Mouse (Mus musculus) right cerebral cortex, postnatal 4 days (tissue): ENCODE results near the gene Pdf.
"Not testable (repeated sequence)": the region's sequence is repeated elsewhere in the genome, so short reads cannot be mapped to it uniquely, and the experiment has no call there.

Source experiments
- DNase-seq: peaks from one replicate; pipeline ENCODE4 v3.0.0-alpha.2; 2022

Pdf gene

DNA sequence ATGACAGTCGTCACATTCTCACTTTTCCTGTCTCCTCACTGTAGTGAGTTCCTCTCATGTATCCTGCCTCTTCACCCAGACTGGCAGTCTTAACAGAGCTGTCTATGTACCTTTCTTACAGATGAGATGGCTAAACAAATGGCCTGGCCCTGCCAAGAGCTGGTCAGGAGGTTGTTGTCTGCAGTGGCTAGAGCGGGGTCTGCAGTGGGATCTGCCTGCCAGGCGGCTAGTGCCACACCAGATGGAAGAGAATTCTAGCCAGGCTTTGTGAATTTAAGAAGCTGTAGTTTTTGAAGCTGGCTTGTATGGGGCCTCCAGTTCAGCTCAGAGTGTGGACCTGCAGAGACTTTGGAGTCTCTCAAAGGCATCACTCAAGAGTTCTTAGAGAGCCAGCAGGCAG, 12.8 kb downstream of the Pdf start:
- DNase-seq = no peak

DNA sequence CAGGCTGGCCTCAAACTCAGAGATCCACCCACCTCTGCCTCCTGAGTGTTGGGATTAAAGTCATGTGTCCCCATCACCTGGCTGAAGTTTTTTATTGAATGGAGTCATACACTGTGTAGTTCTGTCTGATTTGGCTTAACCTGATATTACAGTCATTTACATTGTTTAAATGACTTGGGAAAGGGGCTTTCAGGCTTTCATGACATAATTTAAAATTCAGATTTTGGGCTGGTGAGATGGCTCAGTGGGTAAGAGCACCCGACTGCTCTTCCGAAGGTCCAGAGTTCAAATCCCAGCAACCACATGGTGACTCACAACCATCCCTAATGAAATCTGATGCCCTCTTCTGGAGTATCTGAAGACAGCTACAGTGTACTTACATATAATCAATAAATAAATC, 14.8 kb downstream of the Pdf start:
- not testable (repeated sequence) for DNase-seq

DNA sequence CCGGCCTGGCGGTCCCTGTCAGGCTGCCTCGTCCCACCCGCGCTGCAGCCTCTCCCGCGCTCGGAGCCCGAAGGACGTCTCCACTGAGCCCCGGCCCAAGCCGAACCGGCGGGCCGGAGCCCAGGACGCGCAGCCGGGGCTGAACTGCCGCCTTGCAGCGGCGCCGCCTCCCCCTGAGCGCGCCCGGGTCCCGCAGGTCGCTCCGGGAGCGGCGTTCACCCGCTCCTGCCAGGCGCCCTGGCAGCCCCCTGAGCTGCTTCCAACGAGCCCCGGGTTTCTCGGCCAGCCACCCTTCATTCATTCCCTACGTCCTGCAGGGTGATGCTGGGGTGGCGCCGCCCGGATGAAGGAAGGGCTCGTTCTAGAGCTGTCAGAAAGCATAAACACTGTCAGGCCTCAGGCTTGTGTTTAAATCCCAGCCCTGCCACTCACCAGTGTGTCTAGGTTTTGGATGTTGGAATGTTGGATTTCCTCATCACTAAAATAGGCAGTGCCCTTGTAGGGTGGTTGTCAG, 16.8 kb downstream of the Pdf start:
- DNase-seq = no peak

DNA sequence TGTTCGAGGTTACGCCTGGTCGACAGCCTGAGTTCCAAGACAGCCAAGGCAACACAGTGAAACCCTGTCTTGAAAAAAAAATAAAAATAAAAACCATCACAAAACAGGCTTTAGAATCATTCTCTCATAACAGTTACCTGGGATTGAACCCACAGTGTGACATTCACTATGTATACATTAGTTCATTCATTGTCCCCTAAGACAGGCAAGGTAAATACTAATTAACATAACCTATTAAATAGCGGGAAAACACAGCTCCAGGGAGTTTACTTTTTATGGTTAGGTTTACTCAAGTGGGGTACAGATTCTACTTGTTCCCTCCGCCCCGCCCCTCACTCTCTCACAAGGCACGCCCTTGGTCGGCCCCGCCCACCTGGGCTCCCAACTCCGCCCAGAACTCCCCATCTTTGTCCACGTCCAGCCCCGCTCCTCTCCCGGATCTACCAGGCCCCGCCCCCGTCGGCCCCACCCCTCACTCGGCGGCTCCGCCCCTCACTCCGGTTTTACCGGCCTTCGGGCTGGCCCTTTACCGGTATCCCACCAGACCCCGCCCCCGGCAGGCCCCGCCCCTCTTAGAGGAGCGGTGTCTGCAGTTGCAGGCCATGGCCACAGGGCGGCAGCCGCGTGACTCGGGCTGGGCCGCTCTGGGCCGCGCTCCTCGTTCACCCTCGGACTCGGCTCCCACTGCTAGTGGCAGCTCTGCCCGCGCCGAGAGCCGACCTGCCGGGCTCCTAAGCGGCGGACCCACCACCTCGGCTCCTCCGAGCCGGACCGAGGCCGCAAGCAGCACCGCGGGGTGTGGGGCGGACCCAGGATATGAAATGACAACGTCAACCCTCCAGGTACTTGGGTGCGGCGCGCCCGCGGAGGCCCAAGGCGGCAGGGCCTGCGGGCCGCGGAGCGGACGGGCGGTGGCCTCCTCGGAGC, 17.5 kb downstream of the Pdf start, which contains the start of gene Vps4a:
Gene Vps4a, plus strand, starts transcription at position 573 of the 927 bp plus-strand sequence.
- peak; percentile 94 for DNase-seq

DNA sequence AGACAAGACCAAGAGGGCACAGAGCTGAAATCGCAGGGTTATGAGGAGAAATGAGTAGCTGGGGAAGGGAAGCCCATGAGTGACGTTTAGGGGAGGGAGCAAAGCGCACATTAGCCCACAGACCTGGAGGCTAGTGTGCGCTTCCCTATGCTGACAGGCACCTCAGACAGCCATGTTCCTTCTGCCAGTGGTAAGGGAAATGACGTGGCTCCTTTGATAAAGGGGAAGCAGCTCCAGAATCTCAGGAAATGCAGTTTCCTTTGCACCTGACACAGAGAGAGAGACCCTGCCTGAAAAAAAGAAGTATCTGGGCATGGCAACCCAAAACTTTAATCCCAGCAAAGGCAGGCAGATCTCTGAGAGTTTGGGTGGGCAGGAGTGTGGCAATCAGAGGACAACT, 18.4 kb downstream of the Pdf start:
- no peak for DNase-seq

DNA sequence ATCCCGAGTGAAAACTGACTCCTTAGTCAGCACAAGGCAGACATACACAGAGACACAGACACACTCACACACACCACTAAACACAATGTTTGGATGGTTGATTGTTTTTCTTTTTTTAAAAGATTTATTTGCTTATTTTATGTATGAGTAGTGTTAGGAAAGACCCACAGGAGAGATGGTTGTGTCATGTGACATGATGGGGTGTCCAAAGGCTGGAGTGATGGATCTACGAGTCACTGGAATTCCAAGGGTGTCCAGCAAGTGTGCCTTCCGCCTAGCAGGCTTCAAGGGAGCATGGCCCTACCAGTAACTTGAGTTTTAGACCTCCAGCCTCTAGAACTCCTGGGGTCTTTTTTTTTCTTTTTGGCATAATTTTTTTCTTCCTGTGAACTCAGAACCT, 19.1 kb downstream of the Pdf start:
- DNase-seq = no peak

DNA sequence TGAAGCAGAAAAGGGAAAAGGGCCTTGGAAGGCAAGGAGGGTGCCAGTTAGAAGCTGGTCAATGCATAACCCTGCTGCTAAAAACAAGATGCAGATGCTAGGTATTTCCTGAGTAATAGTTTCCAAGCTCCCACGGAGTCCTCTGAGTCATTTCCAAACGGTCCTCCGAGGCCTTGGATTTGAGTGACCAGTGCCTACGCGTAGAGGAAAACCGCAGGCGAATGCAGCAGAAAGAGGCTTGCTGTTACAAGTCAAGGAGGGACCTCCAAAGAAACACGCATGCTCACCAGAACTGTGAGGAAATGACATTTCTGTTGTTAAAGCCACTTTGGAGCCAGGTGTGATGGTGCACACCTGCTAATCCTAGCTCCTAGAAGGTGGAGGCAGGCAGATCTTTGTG, 24.9 kb downstream of the Pdf start:
- DNase-seq = no peak

DNA sequence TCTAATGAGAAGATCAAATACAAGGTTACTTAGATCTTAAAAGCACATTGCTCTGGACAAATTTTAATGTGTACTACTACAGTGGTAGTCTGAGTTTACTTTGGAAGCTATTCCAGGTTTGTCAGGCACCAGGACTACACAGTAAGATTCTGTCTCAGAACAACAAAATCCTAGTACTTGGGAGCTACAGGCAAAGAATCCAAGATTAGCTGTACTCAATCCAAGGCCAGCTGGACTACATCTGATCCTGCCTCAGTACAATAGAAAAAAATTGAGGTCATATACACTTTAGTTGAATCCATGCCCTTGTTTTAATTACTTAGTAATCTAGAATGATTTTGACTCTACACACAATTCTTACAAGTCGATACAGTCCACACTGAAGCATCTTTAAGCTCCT, 33.5 kb downstream of the Pdf start:
- DNase-seq = no peak

DNA sequence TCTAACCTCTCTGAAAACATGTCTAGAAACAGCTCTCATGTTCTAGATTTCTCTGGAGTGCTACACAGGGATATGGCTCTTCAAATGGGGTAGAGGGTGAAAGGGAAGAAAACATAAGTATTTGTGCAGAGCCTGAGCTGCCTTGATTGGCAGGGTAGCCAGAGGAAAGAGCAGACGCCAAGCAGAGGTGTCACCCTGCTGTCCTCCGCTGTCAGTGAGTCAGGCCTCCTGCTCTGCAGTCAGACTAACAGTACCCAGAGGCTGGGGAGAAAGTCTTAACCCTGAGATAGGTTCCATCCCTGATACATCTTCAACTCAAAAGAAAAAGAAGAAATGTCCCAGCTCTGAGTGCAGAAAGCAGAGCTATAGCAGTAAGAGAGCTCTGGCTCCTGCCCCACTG, 35.7 kb downstream of the Pdf start:
- no peak for DNase-seq

DNA sequence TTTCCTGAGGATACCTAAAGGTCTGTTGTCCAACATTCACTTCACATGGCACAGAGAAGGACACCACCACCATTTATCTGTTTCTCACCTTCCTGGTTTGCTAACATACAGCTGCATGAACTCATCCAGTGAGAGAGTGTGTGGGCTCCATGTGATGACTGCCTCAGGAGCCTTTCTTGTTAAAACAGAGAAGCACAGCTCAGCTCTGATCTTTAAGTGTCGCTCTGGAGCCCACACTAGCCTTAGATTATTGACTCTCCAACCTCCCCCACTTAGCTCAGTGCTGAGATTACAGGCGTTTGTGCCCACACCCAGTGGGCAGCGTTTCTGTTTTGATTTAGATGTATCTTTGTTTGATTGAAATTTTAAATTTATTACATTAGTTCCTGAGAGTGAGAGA, 40.6 kb downstream of the Pdf start:
- no peak for DNase-seq

DNA sequence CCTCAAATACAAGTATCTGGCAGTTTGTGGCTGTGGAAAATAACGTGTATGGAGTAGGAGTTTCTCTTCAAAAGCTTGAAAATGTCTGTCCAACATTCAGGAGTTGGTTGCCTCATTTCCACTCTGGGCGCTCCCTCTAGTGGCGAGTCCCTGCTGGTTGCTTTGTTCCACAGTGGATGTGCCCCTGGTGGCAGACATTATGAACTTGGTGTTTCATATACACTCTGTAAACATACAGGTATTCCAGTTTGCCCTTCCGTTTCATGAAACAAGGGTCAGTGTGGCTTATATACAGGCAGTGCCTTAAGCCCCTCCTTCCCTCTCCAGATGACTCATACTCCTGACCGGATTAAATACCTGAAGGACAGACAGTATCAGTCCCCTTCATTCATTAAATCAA, 45.9 kb downstream of the Pdf start:
- peak; percentile 96 for DNase-seq

DNA sequence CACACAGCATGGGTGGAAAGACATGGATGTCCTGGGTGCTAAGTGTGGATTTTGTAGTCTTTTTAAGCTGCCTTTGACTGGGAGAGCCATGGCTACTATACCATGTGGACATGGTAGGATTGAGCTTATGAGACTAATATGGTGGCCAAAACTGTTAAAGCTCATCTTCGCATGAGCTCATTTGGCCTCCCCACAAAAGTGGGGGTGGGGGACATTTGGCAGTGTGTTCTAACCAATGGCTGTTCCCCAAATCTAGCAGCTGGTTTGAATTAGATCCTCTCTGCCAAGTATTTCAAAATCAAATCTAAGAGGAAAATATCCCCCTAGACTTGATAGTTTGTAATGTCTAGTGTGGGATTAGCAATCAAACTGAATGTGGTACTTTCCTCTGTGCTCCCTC, 49.3 kb downstream of the Pdf start:
- DNase-seq = no peak

DNA sequence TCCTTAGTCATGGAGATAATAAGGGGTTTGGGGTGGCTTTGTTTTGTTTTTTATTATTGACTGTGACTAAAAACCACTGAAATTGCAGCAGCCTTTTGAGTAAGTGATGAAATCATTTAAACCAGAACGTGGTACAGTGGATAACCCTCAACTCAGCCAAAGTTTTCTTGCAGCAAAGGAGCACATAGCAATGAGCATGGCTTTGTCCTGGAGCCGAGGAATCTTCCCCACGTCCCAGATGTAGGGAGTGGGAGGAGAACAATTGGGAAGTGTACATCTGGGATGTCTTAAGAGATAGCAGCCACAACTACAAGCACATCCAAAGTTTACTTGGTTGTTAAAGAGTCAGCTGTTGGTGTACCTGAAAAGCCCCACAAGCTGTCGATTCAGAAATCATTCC, 51.0 kb downstream of the Pdf start:
- DNase-seq = no peak

DNA sequence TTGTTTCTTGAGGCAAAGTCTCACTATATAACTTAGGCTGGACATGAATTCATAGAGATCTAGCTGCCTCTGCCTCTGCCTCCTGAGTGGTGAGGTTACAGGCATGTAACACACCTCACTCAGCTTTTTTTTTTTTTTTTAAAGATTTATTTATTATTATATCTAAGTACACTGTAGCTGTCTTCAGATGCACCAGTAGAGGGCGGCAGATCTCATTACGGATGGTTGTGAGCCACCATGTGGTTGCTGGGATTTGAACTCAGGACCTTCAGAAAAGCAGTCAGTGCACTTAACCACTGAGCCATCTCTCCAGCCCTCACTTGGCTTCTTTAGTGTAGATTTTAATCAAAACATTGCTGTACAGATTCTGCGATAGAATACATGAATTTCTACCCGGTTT, 52.1 kb downstream of the Pdf start:
- not testable (repeated sequence) for DNase-seq
